Comparison of ENCODE assay signal across 8 mouse cellular contexts in the genomic region with DNA sequence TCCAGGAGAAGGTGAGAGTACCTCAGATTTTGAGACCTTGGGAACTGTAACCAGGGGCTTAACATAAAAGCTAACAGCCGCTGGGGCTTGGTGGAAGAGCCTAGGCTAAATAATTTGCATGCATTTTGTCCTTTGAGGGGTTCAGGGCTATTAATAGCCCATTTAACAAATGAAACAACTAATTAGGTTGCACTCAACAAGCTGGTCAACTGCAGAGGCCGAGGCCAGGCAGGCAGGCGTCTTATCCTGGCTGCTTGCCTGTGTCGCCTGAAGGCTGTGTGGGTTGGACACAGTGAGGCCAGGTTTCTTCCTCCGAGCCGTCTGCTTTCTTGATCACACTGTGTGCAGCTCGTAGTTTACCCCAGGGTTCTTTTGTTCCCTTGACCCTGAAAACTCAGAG. TPM values are rescaled to one million over a fixed set of nuclear protein-coding genes. Genes with fewer than 3 reads are reported as not detected.
DNase-seq lines count a peak whose midpoint lies in the region; ATAC-seq and TF ChIP-seq lines count a peak whose summit lies in the region.

No protein-coding gene starts in this region.

- no peak overlapping the region for H3K4me3 ChIP-seq in kidney, embryonic 15.5 days (replicated peaks)
- 0 out of 2 replicates have a peak overlapping the region, but pooled peaks have one; percentile 13 for H3K4me3 ChIP-seq in E14TG2a.4 (replicated peaks; ENCODE audit: low read length)
- no peak overlapping the region for H3K4me3 ChIP-seq in embryonic facial prominence, embryonic 11.5 days (ENCODE audit: low read depth, low read length)
- H3K4me3 ChIP-seq in hindbrain, embryonic 11.5 days (ENCODE audit: low read depth, low read length), result no peak overlapping the region
- H3K4me3 ChIP-seq in midbrain, embryonic 13.5 days (replicated peaks), result no peak overlapping the region

- no peak for TF ChIP-seq CTCF in E14TG2a.4 (conservative IDR thresholded peaks at IDR 0.05; ENCODE audit: low read length)

- H3K4me2 ChIP-seq in kidney, embryonic 15.5 days, result peak overlapping the region; percentile 83; the same call in 1 of the 2 replicates
- H3K4me2 ChIP-seq in embryonic facial prominence, embryonic 11.5 days (ENCODE audit: low read depth, low read length), result peak overlapping the region; percentile 13; the same call in 1 of the 2 replicates
- H3K4me2 ChIP-seq in hindbrain, embryonic 11.5 days (replicated peaks; ENCODE audit: low read depth, low read length), result no peak overlapping the region
- H3K4me2 ChIP-seq in midbrain, embryonic 13.5 days (replicated peaks), result peak overlapping the region; percentile 75

- H3K4me1 ChIP-seq in kidney, embryonic 15.5 days, result peaks cover 95% of the 10 kb centered on the region
- peaks cover 72% of the 10 kb centered on the region for H3K4me1 ChIP-seq in E14TG2a.4 (replicated peaks; ENCODE audit: low read depth, low read length)
- H3K4me1 ChIP-seq in embryonic facial prominence, embryonic 11.5 days (ENCODE audit: control insufficient read depth, insufficient read depth, low read length), result peaks cover 18% of the 10 kb centered on the region
- H3K4me1 ChIP-seq in hindbrain, embryonic 11.5 days (replicated peaks; ENCODE audit: control insufficient read depth, insufficient read depth, low read length), result peaks cover 46% of the 10 kb centered on the region
- peaks cover 100% of the 10 kb centered on the region for H3K4me1 ChIP-seq in midbrain, embryonic 13.5 days (replicated peaks)

- H3K9ac ChIP-seq in kidney, embryonic 15.5 days, result no peak overlapping the region
- peak overlapping the region; percentile 1 for H3K9ac ChIP-seq in embryonic facial prominence, embryonic 11.5 days (replicated peaks; ENCODE audit: low read length)
- no peak overlapping the region; the same call in 1 of the 2 replicates for H3K9ac ChIP-seq in hindbrain, embryonic 11.5 days (ENCODE audit: low read depth, low read length)
- H3K9ac ChIP-seq in midbrain, embryonic 13.5 days (replicated peaks), result peak overlapping the region; percentile 79

- 37% methylated on average over 7 of the region's 7 CpGs for WGBS in kidney, embryonic 15.5 days
- WGBS in embryonic facial prominence, embryonic 11.5 days, result 34% methylated on average over 7 of the region's 7 CpGs
- WGBS in hindbrain, embryonic 11.5 days, result 43% methylated on average over 7 of the region's 7 CpGs
- 35% methylated on average over 7 of the region's 7 CpGs for WGBS in midbrain, embryonic 13.5 days

- 0 out of 2 replicates have a peak, but pooled peaks cover 4% of the 10 kb centered on the region for H3K36me3 ChIP-seq in kidney, embryonic 15.5 days
- H3K36me3 ChIP-seq in E14TG2a.4 (ENCODE audit: insufficient read depth, low read length), result peaks cover 30% of the 10 kb centered on the region
- H3K36me3 ChIP-seq in embryonic facial prominence, embryonic 11.5 days (replicated peaks; ENCODE audit: control insufficient read depth, insufficient read depth, low read depth, low read length), result no peaks in the 10 kb centered on the region
- no peaks in the 10 kb centered on the region for H3K36me3 ChIP-seq in hindbrain, embryonic 11.5 days (ENCODE audit: control insufficient read depth, insufficient read depth, low read length)
- no peaks in the 10 kb centered on the region for H3K36me3 ChIP-seq in midbrain, embryonic 13.5 days

- no peaks in the 10 kb centered on the region for H3K27me3 ChIP-seq in kidney, embryonic 15.5 days
- H3K27me3 ChIP-seq in E14TG2a.4 (ENCODE audit: insufficient read depth, low read length), result no peaks in the 10 kb centered on the region
- H3K27me3 ChIP-seq in embryonic facial prominence, embryonic 11.5 days (ENCODE audit: control insufficient read depth, insufficient read depth, low read length), result no peaks in the 10 kb centered on the region
- H3K27me3 ChIP-seq in hindbrain, embryonic 11.5 days (ENCODE audit: control insufficient read depth, insufficient read depth, low read length), result no peaks in the 10 kb centered on the region
- no peaks in the 10 kb centered on the region for H3K27me3 ChIP-seq in midbrain, embryonic 13.5 days

- H3K27ac ChIP-seq in kidney, embryonic 15.5 days, result peak overlapping the region; percentile 68; the same call in 1 of the 2 replicates
- H3K27ac ChIP-seq in embryonic facial prominence, embryonic 11.5 days (replicated peaks; ENCODE audit: low read depth, low read length), result peak overlapping the region; percentile 77
- peak overlapping the region; percentile 89; the same call in 1 of the 2 replicates for H3K27ac ChIP-seq in hindbrain, embryonic 11.5 days (ENCODE audit: low read depth, low read length)
- peak overlapping the region; percentile 89 for H3K27ac ChIP-seq in midbrain, embryonic 13.5 days

- no peaks in the 10 kb centered on the region for H3K9me3 ChIP-seq in kidney, embryonic 15.5 days (replicated peaks)
- H3K9me3 ChIP-seq in E14TG2a.4 (ENCODE audit: low read length), result no peaks in the 10 kb centered on the region
- no peaks in the 10 kb centered on the region for H3K9me3 ChIP-seq in embryonic facial prominence, embryonic 11.5 days (replicated peaks; ENCODE audit: control insufficient read depth, low read length)
- no peaks in the 10 kb centered on the region for H3K9me3 ChIP-seq in hindbrain, embryonic 11.5 days (ENCODE audit: control insufficient read depth, low read length)
- H3K9me3 ChIP-seq in midbrain, embryonic 13.5 days, result no peaks in the 10 kb centered on the region

- DNase-seq in kidney, postnatal 14 days, result no peak
- DNase-seq in embryonic facial prominence, embryonic 11.5 days (ENCODE audit: low spot score), result no peak
- no peak for DNase-seq in hindbrain, embryonic 11.5 days (ENCODE audit: low spot score)
- no peak for DNase-seq in spleen, postnatal 10 days (ENCODE audit: low spot score in 2 of 2)
- DNase-seq in kidney, postnatal 36 days, result no peak

- ATAC-seq in kidney, embryonic 15.5 days (replicated peaks; ENCODE audit: low FRiP score), result no peak
- ATAC-seq in embryonic facial prominence, embryonic 11.5 days (replicated peaks; ENCODE audit: insufficient number of reproducible peaks, low FRiP score, low TSS enrichment, low read depth), result no peak
- ATAC-seq in hindbrain, embryonic 11.5 days (ENCODE audit: low FRiP score), result no peak
- ATAC-seq in midbrain, embryonic 13.5 days, result no peak

RNA-seq across cellular contexts. Expression of a gene that starts 22.7 kb away (rescaled TPM):
- 22.6 and 30.5 TPM in 2 replicates for polyA plus RNA-seq in kidney, embryonic 15.5 days (2015; fragmentation: Nextera tagmentation; extraction: Ambion mirVana)
- polyA plus RNA-seq in embryonic facial prominence, embryonic 11.5 days (2014; fragmentation: Nextera tagmentation; extraction: Ambion mirVana), result 41.7 and 44.8 TPM in 2 replicates
- polyA plus RNA-seq in hindbrain, embryonic 11.5 days (2014; fragmentation: Nextera tagmentation; extraction: Ambion mirVana), result 55.9 and 63.0 TPM in 2 replicates
- polyA plus RNA-seq in midbrain, embryonic 13.5 days (2015; fragmentation: Nextera tagmentation; extraction: Ambion mirVana), result 70.8 and 82.0 TPM in 2 replicates

RNA-seq across cellular contexts. Expression of a gene that starts 27.6 kb away (rescaled TPM):
- polyA plus RNA-seq in kidney, embryonic 15.5 days (2015; fragmentation: Nextera tagmentation; extraction: Ambion mirVana), result 0.34 TPM in 1 of 2 replicates, not detected in the other
- polyA plus RNA-seq in embryonic facial prominence, embryonic 11.5 days (2014; fragmentation: Nextera tagmentation; extraction: Ambion mirVana), result not detected in 2 replicates
- not detected in 2 replicates for polyA plus RNA-seq in hindbrain, embryonic 11.5 days (2014; fragmentation: Nextera tagmentation; extraction: Ambion mirVana)
- polyA plus RNA-seq in midbrain, embryonic 13.5 days (2015; fragmentation: Nextera tagmentation; extraction: Ambion mirVana), result 0.07 and 0.13 TPM in 2 replicates

RNA-seq across cellular contexts. Expression of a gene that starts 29.8 kb away (rescaled TPM):
- polyA plus RNA-seq in kidney, embryonic 15.5 days (2015; fragmentation: Nextera tagmentation; extraction: Ambion mirVana), result 10.6 and 12.6 TPM in 2 replicates
- 0.68 TPM in 1 of 2 replicates, not detected in the other for polyA plus RNA-seq in embryonic facial prominence, embryonic 11.5 days (2014; fragmentation: Nextera tagmentation; extraction: Ambion mirVana)
- 0.73 TPM in 1 of 2 replicates, not detected in the other for polyA plus RNA-seq in hindbrain, embryonic 11.5 days (2014; fragmentation: Nextera tagmentation; extraction: Ambion mirVana)
- polyA plus RNA-seq in midbrain, embryonic 13.5 days (2015; fragmentation: Nextera tagmentation; extraction: Ambion mirVana), result 1.0 and 1.5 TPM in 2 replicates

RNA-seq across cellular contexts. Expression of a gene that starts 39.0 kb away (rescaled TPM):
- polyA plus RNA-seq in kidney, embryonic 15.5 days (2015; fragmentation: Nextera tagmentation; extraction: Ambion mirVana), result 5.8 and 6.5 TPM in 2 replicates
- not detected in 2 replicates for polyA plus RNA-seq in embryonic facial prominence, embryonic 11.5 days (2014; fragmentation: Nextera tagmentation; extraction: Ambion mirVana)
- 0.38 and 1.1 TPM in 2 replicates for polyA plus RNA-seq in hindbrain, embryonic 11.5 days (2014; fragmentation: Nextera tagmentation; extraction: Ambion mirVana)
- polyA plus RNA-seq in midbrain, embryonic 13.5 days (2015; fragmentation: Nextera tagmentation; extraction: Ambion mirVana), result 0.54 and 1.4 TPM in 2 replicates

RNA-seq across cellular contexts. Expression of a gene that starts 47.9 kb away (rescaled TPM):
- polyA plus RNA-seq in kidney, embryonic 15.5 days (2015; fragmentation: Nextera tagmentation; extraction: Ambion mirVana), result 44.3 and 48.8 TPM in 2 replicates
- 38.5 and 38.8 TPM in 2 replicates for polyA plus RNA-seq in embryonic facial prominence, embryonic 11.5 days (2014; fragmentation: Nextera tagmentation; extraction: Ambion mirVana)
- polyA plus RNA-seq in hindbrain, embryonic 11.5 days (2014; fragmentation: Nextera tagmentation; extraction: Ambion mirVana), result 38.1 and 38.2 TPM in 2 replicates
- 51.0 and 51.6 TPM in 2 replicates for polyA plus RNA-seq in midbrain, embryonic 13.5 days (2015; fragmentation: Nextera tagmentation; extraction: Ambion mirVana)

Comparison
In these comparisons a context has a peak if more than half of its experiments do, and no peak if none do; other contexts are left out.
1. H3K9ac ChIP-seq: peak in embryonic facial prominence, embryonic 11.5 days (single experiment) and midbrain, embryonic 13.5 days (single experiment); none in kidney, embryonic 15.5 days (single experiment) and hindbrain, embryonic 11.5 days (single experiment).
2. Peak in every context shown above with its lines, with median percentiles within 50 percentile points of each other: H3K27ac ChIP-seq.